Mouse (Mus musculus) cerebellum, adult 18-20 months (tissue): ENCODE data around the gene Yars.

Experiments
- DNase-seq, 2 experiments: peaks; one replicate each; pipeline ENCODE4 v3.0.0; 2021

Yars gene

DNA sequence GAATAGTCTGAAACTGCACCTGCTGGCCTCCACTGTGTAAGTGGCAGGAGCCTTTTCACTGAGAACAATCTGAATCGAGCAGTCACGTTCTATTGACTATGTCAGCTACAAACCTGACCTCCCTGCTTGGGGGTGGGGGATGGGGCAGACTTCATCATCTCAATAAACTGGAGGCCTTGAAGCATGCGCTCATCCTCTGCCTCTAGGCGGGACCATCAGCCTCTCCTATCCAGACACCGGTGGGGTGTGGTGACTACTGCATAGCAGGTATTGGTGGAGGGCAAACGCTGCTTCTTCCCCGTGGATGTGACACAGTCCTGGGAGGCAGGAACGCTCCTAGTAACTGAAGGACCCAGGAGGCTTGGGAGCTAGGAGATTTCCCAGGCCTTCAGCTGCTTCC lies 41.4 kb downstream of the Yars start:
- no peak for DNase-seq

DNA sequence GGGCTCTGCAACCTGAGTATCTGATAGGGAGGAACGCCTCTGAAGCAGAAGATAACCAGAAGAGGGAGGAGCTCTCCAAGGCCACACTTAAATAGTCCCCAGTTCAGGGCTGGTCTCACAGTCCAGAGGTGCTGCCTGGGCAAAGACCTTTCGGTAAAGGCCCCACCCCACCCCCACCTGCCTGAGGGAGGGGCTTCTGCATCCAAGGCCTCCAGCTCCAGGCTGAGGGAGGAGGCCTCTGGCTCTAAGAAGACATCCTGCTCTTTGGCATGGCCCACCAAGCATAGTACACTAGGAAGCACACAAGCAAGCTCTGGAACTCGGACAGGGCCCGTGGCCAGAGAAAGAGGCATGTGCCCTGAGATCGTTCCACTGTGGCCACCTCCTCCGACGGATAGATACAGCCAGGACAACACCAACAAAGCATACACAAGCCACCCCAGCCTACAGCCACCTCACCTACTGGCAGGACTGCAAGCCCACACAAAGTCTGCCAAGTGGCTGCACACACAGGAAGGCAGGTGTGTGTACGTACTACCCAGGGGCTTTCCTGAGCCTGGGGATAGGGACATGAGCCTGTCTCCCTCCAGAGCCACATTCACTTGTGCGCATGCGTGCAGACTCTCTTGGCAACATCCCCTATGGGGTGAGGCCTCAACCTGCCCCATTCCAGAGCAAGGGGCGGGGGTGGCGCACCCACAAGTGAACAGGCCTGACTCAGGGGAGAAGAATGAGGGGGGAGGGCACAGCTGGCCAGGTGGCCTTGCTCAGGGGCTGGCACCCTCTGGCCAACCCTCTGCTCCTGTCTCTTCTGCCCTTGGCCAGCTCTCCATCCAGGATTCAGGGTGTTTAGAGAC lies 42.3 kb downstream of the Yars start:
- no peak for DNase-seq

DNA sequence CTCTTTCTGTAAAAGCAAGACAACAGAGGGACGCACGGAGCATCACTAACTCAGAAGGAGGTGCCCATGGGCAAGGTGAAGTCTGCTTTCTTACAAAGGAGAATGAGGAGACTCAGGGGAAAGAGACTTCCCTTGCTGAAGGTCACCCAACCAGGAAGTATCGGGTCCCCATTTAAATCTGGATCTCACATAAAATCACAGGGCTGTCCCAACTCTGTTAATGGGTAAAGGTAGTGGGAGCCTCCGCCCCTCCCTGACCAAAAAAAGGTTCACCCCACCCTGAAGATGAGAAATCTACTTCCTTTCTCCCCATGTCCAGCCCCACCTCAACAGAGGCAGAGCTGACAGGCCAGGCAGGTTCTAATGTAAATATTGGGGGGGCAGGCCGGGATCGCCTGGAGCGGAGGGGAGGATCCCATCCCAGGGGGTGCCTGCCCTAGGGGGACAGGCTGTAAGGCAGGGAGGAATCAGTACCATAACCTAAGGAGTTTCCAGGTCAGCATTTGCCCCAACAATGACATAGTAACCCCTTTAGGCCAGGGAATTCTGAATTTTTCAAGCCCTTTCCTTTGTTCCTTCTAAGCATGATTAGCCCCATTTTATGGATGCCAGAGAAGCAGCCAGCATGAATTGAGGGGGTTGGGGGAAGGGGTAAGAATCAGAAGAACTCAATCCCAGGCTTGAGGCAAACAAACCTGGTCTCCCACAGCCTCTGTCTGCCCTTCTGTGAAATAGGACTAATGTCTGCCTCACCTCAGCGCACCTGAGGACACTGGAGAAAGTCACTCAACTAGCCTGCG lies 43.2 kb downstream of the Yars start:
- no peak for DNase-seq

DNA sequence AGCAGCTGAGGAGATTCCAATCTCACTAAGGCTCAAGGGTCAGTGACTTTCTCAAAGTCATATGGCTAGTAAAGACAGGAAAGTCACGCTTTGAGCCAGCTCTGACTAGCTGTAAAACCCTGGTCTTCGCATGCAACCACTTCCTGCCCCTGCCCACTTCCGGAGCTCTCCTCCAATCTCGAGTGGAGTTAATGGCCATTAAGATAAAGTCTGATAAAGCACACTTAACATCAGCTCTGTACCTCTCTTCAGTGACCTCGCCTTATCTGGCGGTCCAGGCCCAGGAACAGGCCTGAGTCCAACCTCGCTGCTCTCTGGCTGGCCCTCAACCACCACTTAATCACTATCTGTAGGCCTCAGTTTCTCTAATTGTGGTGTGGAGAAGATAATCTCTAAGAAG lies 44.9 kb downstream of the Yars start:
- no peak for DNase-seq

DNA sequence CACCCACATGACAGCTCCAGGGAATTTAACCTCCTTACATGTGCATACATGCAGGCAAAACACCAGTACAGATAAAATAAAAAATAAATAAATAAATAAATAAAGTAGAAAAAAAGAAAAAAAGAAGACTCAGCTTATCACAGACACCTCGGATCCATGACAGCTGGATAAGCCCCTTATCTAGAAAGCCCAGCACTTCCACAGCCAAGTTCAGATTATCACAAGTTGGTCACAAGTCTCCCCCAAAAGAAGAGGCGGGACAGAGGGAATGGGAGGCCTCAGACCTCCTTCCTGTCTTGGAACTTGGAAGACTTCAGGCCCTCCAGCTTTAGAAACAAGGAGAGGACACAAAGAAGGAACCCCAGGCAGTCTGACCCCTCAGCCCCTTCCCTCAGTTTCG lies 45.6 kb downstream of the Yars start:
- no peak for DNase-seq

DNA sequence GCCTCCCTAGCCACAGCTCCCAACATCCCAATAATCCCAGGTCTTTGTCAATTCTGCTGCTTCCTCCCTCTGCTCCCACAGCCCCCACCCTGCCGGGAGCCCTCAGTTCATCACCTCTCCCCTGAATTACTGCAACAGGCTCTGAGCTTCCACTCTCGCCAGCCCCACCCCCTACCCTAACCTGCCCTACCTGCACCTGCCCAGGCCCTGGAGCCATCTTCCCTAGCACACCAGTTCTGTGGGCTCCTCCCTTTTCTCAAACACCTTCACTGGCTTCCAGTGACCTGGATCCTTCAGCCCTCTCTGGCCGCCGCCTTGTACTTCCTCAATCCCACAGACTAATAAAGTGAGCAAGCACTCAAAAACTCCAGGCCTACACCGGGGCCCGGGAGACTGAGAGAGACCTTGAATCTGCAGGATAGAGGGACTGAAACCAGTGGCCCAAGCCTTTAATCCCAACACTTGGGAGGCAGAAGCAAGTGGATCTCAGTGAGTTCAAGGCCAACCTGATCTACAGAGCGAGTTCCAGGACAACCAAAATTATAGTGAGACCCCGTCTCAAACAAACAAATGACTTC lies 46.8 kb downstream of the Yars start:
- DNase-seq, result no peak

DNA sequence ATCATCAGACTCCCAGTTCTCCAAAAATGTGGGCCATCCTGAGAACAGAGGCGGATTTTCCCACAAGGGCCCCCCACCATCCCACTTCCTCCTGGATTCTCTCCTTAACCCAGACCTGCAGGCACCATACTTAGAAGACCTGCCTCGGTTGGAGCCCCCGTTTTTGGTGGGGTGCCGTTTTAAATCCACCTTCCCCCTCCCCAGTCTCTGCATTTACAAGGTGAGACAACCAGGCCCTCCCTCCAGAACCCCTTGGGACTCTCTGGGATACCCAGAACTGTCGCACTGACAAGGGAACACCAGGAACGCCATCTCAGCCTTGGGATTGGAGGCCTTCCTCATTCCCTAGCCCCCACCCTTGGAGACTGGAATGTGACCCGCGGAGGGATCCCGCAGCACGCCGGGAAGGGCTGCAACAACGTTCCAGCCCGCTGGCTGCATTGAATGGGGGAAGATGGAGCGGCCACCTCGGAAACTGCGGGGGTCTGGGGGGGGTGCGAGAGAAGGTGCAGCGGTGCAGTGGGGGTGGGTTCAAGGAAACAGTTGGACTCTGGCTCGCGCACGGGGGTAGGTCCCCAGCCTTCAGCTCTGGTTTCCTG lies 48.4 kb downstream of the Yars start:
- peak in 1 of 2 experiments; percentile 41 for DNase-seq

DNA sequence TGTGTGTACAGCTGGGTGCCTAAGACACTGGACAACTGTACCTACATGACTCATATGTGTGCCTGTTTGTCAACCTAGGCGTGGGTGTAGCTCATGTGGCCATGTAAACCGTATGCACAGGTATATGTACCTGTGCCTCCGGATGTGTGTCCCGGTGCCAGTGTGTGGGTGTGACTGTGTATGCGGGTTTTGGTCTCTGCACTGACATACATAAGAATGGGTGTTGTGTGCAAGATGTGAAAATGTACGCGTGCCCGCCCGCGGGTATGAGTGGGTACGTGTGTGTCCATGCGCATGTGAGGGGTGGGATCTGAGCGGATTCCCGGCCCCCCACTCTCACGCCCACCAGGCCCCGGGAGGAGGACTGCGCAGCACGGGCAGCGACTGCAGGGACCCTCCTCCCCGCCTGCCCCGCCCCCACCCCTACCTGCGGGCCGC lies 49.0 kb downstream of the Yars start:
- peak in 1 of 2 experiments; percentile 52 for DNase-seq

DNA sequence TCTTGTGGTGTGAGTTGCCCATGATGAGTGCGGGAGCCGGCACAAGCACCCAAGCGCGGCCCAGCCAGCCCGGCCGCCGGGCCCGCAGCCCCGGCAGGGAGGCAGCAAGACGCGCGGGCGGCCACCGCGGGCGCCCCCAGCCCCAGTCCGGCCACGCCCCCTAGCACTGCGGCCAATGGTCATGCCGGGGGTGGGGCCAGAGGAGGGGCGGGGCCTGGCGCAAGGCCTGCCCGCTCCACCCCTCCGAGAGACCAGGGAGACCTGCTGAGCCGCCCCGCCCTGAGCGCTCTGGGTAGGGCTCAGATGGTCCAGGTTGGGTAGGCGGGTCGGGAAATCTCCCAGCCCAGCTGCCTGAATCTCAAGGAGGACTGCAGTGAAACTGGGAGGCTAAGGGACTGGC lies 49.5 kb downstream of the Yars start:
- DNase-seq, result peak; percentile 80 to 85

DNA sequence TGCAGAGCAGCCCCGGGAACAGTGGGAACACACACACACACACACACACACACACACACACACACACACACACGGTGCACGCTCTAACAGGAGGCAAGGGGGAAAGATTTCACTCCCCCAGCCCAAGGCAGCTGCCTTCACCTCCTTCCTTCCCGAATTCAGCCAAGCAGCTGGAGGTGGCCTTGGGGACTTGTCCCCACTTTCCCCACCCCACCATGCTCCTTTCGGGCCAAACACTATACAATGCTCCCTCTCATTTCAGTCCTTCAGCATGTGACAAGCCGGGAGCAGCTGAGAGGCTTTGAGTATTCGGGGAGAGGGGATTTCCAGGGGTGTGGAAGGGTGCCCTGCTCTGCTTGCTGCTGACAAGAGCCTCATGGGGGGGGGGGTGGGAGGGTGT lies 52.3 kb downstream of the Yars start:
- no peak for DNase-seq

DNA sequence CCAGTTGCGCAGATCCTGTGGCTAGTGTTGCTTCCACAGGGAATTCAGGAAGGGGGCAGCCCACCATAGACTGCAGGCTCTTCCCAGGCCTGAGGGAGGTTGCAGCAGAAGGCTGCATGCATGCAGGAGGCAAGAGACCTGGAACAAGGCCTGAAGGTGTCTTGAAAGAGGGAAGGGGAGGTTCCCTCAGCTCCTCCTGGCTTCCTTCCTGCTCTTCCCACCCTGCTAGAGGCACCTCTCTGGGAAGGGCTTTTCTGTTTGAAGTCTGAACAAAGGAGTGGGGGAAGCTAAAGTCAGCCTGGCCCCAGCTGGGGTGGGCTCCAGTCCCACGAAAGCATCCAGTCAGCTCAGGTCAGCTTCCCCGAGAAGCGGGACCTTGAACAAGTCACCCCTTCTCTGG lies 52.8 kb downstream of the Yars start:
- DNase-seq, result no peak

DNA sequence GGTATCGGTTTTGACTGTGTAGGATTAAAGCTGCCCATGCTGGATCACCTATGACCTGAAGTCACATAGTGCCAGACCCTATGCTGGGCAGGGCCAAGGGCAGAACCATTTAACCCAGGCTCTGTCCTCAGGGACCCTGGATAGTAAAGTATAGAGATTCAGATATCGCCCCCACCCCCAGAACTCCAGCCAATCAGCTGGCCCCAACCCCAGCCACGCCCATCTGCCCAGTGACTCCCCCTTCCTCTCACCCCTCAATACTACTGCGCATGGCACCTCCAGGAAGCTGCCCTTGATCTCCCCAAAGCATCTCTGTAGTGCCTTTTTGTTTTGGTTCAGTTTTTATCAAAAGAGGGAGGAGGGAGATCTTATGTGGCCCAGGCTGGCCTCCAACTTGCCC lies 53.2 kb downstream of the Yars start:
- DNase-seq, result no peak

DNA sequence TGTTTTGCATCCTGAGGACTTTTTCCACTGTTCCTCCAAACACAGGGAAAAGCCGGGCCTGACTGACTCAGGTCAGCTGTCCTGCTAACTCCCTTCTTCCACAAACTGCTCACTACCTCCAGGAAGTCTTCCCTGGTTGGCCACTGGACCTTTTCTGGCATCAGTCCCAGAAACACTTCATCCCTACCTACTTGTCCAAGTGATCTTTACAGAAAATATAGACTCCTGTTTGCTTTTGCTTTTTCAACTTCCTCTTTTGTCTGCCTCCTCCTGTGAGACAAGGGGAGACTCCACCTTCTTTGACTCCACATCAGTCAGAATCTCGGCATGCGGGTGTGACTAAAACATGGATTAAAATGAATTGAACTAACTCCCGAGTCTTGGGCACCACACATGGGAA lies 55.2 kb downstream of the Yars start:
- DNase-seq, result no peak

DNA sequence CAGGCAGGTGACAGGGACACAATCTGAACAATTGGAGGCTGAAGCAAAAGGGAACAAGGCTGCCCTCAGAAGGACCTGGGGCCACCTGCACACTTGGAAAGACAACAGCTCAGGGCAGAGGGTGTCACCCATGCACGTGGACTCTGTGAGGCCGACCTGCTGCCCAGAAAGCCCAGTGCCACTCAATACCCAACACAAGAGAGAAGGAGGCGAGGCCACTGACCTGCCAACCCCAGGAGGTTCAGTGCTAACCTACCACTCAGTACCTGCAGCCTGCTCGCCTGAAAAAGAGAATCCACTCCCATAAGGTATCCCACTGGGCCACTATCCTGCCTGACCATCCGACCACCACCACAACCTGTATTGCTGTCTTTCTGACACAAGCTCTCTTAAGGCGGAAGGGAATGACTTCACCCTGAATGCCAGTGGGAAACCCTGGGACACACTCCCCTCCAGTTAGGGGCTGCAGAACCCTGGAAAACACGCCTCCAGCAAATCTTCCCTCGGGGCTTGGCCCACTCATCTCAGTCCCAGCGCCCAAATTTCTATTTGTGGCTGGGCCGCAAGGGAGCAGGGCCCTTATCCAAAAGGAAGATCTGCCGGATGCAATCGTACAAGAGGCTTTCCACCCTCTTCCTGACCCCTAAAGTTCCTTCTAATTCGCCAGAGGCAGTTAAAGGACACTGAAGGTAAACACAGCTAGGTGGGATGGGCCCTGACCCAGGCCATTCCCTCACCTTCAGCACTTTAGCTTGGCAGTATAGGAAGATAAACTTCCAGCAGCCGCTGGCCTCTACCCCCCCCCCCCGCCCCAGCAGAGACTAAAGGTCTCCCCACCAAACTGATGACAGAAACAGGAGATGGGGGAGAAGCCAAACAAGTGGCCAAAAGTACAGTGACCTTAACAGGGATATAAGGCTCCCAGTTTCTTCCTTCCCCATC lies 57.1 kb downstream of the Yars start:
- DNase-seq, result no peak

DNA sequence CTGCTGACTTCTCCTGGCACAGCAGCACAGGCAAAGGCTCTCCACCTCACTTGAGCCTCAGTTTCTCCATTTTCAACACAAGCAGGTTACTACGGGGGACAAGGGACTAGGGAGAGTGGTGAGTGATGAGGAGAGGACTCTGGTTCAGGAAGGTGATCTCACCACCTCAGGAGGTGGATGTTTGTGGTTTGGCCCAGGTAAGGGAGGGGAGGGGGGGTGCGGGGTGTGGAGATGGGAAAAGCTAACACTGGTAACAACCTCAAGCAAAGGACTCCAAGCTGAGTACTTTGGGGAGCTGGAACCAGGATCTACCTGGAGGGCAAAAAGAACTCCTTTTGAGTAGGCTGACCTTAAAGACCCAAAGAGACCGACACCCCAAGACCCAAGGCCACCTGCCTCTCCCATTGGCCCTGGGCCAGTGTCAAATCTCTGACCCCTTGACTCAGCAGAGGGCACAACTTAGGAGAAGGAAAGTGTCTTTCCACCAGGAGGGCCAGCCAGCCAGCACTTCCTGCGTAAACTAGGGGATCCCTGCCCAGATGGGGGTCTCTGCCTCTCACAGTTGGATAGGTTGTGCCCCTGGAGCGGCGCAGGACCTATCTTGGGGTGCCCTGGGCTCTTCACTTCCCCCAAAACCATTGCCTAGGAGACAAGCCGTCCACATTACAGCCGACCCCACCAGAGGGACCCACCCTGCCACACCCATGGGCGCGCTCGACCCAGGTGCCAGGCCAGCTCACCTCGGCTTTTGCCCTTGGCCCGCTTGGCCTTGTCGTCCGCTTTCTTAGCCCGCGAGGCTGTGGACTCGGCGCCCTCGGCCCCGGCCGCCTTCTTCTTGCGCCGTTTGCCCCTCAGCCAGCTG lies 58.1 kb downstream of the Yars start:
- DNase-seq, result peak in 1 of 2 experiments; percentile 42

DNA sequence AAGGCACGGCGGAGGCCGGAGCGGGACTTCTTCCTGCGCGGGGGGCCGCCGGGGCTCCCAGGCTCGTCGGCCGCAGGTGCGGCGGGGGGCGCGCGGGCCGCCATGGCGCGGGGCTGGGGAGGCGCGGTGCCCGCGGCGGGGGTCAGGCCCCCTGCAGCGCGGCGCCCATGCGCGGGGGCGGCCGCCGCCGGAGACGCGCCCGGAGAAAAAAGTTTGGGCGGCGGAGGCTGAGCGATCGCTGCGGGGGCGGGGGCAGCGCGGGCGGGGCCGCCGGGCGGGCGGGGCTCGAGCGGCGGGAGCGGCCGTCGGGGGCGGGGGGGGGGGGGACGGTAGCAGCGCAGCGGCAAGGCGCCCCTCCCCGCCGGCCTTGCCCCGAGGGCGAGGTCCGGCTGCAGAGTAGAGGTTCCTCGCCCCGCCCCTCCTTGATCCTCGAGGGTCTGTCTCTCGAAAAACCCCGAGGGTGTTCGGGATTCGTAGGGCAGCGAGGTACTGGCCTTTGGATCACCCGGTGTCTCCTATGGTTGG lies 58.7 kb downstream of the Yars start:
- DNase-seq, result no peak

DNA sequence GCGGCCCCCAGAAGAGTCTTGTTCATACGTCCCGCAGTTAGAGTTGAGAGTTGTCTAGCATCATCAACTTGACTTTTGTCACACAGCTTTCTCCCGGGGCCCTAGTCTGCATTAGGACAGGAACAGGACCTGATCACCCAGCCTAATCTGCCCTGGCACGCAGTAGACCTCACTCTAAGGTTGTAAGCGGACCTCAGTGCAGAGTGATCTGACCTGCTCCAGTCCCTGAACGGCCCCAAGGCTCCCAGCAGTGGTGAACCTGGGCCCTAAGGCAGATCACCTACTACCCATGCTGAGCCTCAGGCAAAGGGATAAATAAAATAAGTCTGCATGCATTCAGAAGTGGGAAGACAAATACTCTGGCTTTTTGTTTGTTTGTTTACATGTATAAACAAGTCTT lies 59.7 kb downstream of the Yars start:
- DNase-seq, result no peak

DNA sequence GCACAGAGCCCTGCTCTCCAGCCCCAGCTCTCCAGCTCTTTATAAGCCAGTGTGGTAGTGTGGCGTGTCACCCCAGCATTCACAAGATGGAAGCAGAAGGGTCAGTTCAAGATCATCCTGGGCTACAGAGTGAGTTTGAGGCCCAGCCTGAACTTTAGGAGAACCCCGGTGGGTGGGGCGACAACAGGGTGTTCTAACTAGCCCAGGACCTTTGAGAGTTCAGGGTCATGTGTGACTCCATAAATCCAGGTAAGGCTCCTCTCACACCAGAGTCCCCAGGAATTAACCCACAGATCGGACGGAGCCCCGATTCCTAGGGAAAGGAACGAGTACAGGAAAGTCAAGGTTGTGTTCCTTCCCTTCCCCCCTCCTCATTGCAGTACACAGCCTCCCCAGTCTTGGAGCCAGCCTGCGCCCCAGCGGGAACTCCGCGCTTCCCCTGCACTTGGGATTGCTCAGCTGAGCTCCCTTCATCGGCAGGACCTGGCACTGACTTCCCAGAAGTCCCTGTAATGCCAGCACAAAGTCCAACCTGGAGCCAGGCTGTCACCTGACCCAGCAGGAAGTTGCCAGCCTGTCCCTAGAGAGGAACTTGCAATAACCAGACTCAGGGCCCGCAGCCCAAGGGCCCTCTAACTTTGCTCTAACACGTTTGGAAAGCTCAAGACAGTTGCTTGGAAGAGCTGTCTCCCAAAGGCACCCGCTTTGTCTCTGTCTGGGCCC lies 61.4 kb downstream of the Yars start:
- peak; percentile 60 to 65 for DNase-seq

DNA sequence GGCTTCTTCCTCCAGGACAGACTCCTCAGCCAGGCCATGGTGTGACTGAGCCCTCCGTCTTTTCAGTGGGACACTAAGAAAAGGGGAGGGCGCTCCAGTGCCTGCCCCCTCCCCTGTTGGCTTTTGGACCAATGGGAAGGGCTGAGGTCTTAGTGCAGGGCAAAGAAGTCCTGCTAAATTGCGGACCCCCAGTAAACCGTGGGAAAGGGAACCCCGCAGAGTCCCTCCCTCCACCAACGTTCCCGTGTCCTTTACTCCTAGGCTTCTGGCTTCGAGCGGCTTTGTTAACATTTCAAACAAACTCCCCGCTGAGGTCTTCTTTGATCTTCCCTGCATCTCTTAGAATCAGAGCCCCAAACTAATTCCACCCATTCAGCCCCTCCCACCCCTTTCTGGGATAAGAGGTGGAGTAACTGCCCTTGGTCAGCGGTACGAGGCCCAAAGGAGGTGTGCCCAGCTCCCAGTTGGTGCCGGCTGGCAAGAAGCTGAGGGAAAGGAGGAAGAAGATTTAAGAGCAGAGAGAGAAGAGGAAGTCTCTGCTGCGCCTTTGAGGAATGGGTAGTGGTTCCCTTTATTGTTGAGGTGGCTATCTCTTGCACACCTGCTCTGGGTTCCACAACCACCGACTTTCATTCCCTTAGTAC lies 62.0 kb downstream of the Yars start:
- DNase-seq, result no peak

DNA sequence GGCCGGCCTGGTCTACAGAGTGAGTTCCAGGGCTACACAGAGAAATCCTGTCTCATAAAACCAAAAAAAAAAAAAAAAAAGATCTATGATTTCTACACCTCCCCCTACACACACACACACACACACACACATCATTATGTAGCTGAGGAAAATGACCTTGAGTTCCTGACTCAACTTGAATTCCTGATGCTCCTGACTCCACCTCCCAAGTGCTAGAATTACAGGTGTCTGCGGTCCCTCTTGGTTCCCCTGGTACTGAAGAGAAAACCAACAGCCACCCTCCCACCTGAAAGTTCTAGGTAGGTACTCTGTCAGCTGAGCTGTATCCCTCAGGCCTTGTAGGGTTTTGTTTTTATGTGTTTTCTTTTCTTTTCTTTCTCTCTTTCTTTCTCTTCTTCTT lies 62.9 kb downstream of the Yars start:
- no peak for DNase-seq
